Mouse (Mus musculus) G1E (cell line): ENCODE measurements at regions not wholly inside any gene's neighbourhood (a gene's known extent, or its start where the extent isn't known, plus 50 kb on each side); places are given as distances from the start of the nearest gene placed in this dataset.

Experiments used
- ATAC-seq: 2 replicates; pipeline ENCODE4 v1.8.0; 2016; ENCODE audit warnings: mild to moderate bottlenecking; ENCODE audit not compliant: insufficient number of reproducible peaks, poor library complexity, low FRiP score, severe bottlenecking; ENCODE audit errors: extremely low read depth
- DNase-seq: peaks from one replicate; pipeline ENCODE4 v3.0.0; 2012; ENCODE audit warnings: low spot score
- H3K27me3 ChIP-seq: 2 replicates; pipeline ENCODE4 v1.6.1; 2012; ENCODE audit warnings: mild to moderate bottlenecking, low read length, inconsistent platforms; ENCODE audit not compliant: insufficient read depth
- H3K36me3 ChIP-seq: replicated peaks from 2 replicates; pipeline ENCODE3; 2012; ENCODE audit warnings: mild to moderate bottlenecking, inconsistent platforms
- H3K4me1 ChIP-seq: 2 replicates; pipeline ENCODE4 v1.6.1; 2012; ENCODE audit warnings: low read depth, low read length, inconsistent platforms, mixed read lengths; ENCODE audit not compliant: insufficient read depth
- H3K4me3 ChIP-seq: 2 replicates; pipeline ENCODE4 v1.5.1; 2012; ENCODE audit warnings: low read depth, mild to moderate bottlenecking, inconsistent platforms, low read length, moderate library complexity, mixed read lengths
- H3K9me3 ChIP-seq: replicated peaks from 2 replicates; pipeline ENCODE4 v1.6.1; 2012; ENCODE audit warnings: inconsistent platforms
- CTCF ChIP-seq: IDR thresholded peaks from 2 replicates; pipeline ENCODE4 v1.5.1; 2012; ENCODE audit warnings: low read depth, low read length, inconsistent platforms, mixed read lengths
- GATA1 ChIP-seq: IDR thresholded peaks from 2 replicates; pipeline ENCODE4 v1.6.1; 2012; ENCODE audit warnings: borderline replicate concordance, low read length, inconsistent platforms, mixed read lengths
- GATA2 ChIP-seq: IDR thresholded peaks from 2 replicates; pipeline ENCODE4 v1.6.1; 2012; ENCODE audit warnings: low read depth, low read length, inconsistent platforms, borderline replicate concordance
- POLR2AphosphoS5 ChIP-seq: IDR thresholded peaks from 2 replicates; pipeline ENCODE4 v1.6.1; 2012; ENCODE audit warnings: low read depth, low read length, inconsistent platforms; ENCODE audit not compliant: insufficient replicate concordance
- TAL1 ChIP-seq: conservative IDR thresholded peaks from 2 replicates; pipeline ENCODE4 v1.6.1; 2012; ENCODE audit warnings: low read depth, low read length, inconsistent platforms, mixed read lengths

- TF ChIP-seq CTCF: no peak
- TF ChIP-seq TAL1: no peak
- no peak for TF ChIP-seq GATA1
- TF ChIP-seq GATA2: no peak
- no peak for TF ChIP-seq POLR2AphosphoS5
These were observed 54.3 kb upstream of the Smndc1 start for GRCm38 (mm10) chr19:53444646-53445045.

GRCm38 (mm10) chr19:53442756-53443654 is 52.6 kb upstream of the Smndc1 start:
- H3K27me3 ChIP-seq: peaks cover 32% of the 10 kb centered on the region
- H3K9me3 ChIP-seq: no peaks in the 10 kb centered on the region
- H3K4me1 ChIP-seq: no peaks in the 10 kb centered on the region
- TF ChIP-seq CTCF (no peak), TAL1 (no peak), GATA1 (no peak), GATA2 (no peak), POLR2AphosphoS5 (no peak)
- H3K4me3 ChIP-seq: no peak overlapping the region
- DNase-seq (no peak), ATAC-seq (no peak)
- H3K36me3 ChIP-seq: no peaks in the 10 kb centered on the region

More at GRCm38 (mm10) chr19:53444646-53445045, 54.3 kb upstream of the Smndc1 start:
- H3K9me3 ChIP-seq: no peaks in the 10 kb centered on the region
- H3K4me3 ChIP-seq: no peak overlapping the region
- H3K36me3 ChIP-seq: no peaks in the 10 kb centered on the region
- peaks cover 3% of the 10 kb centered on the region; the same call in 1 of the 2 replicates for H3K4me1 ChIP-seq
- ATAC-seq (no peak), DNase-seq (no peak)
- peaks cover 25% of the 10 kb centered on the region for H3K27me3 ChIP-seq

GRCm38 (mm10) chr19:53442132-53442610 is 51.8 kb upstream of the Smndc1 start:
- DNase-seq (no peak), ATAC-seq (no peak)
- Histone ChIP-seq H3K9me3 (no peaks in the 10 kb centered on the region), H3K36me3 (no peaks in the 10 kb centered on the region), H3K27me3 (peaks cover 34% of the 10 kb centered on the region), H3K4me1 (no peaks in the 10 kb centered on the region), H3K4me3 (no peak overlapping the region)
- TF ChIP-seq GATA1 (no peak), CTCF (no peak), TAL1 (no peak), POLR2AphosphoS5 (no peak), GATA2 (no peak)

GRCm38 (mm10) chr19:53441449-53442131 is 51.2 kb upstream of the Smndc1 start:
- H3K36me3 ChIP-seq: no peaks in the 10 kb centered on the region
- TF ChIP-seq TAL1 (no peak), CTCF (no peak), GATA2 (no peak), POLR2AphosphoS5 (no peak), GATA1 (no peak)
- no peak for ATAC-seq
- no peak overlapping the region for H3K4me3 ChIP-seq
- peaks cover 31% of the 10 kb centered on the region for H3K27me3 ChIP-seq
- H3K9me3 ChIP-seq: no peaks in the 10 kb centered on the region
- DNase-seq: no peak
- H3K4me1 ChIP-seq: no peaks in the 10 kb centered on the region

GRCm38 (mm10) chr19:53440327-53441055 is 50.1 kb upstream of the Smndc1 start:
- no peaks in the 10 kb centered on the region for H3K4me1 ChIP-seq
- H3K4me3 ChIP-seq: no peak overlapping the region
- H3K9me3 ChIP-seq: no peaks in the 10 kb centered on the region
- H3K27me3 ChIP-seq: peaks cover 26% of the 10 kb centered on the region
- no peak for DNase-seq
- no peak for ATAC-seq
- TF ChIP-seq GATA2 (no peak), GATA1 (no peak), CTCF (no peak), POLR2AphosphoS5 (no peak), TAL1 (no peak)
- H3K36me3 ChIP-seq: no peaks in the 10 kb centered on the region
